Comparison of ENCODE assay signal across 8 mouse cellular contexts in the genomic region with DNA sequence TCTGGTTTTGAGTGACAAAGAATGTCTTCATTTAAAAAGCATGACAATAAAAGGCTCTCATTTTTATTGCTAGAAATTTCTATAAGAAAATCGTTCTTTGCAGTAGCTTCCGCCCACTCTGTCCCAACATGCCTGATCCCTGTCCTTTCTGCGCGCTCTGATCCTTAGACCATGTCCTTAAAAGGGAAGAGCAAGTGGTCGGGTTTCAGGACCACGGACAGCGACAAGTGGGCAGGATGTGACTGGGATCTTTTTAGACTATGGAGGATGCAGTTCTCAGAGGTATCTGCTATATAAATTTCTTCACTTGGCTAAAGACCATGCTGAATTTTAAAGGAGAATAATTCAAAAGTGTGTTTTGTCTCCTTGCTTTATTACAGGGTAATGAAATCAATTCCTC.
A peak's percentile ranks its signal among the peaks of the same experiment; 100 is the strongest.
DNase-seq lines count a peak whose midpoint lies in the region; ATAC-seq lines count a peak whose summit lies in the region.

No protein-coding gene starts in this region.

- H3K9me3 ChIP-seq in hindbrain, embryonic 14.5 days (ENCODE audit: control insufficient read depth, low read length) = no peaks in the 10 kb centered on the region
- no peaks in the 10 kb centered on the region for H3K9me3 ChIP-seq in hindbrain, embryonic 13.5 days
- H3K9me3 ChIP-seq in liver, embryonic 13.5 days (replicated peaks) = no peaks in the 10 kb centered on the region

- ATAC-seq in hindbrain, embryonic 14.5 days (ENCODE audit: low FRiP score) = no peak
- ATAC-seq in hindbrain, embryonic 13.5 days (ENCODE audit: low FRiP score) = no peak
- ATAC-seq in liver, embryonic 13.5 days (ENCODE audit: low read depth) = no peak

- H3K27ac ChIP-seq in hindbrain, embryonic 14.5 days = no peak overlapping the region
- H3K27ac ChIP-seq in hindbrain, embryonic 13.5 days = no peak overlapping the region
- no peak overlapping the region for H3K27ac ChIP-seq in liver, embryonic 13.5 days

- H3K27me3 ChIP-seq in hindbrain, embryonic 14.5 days (ENCODE audit: control insufficient read depth, insufficient read depth, low read length) = no peaks in the 10 kb centered on the region
- no peaks in the 10 kb centered on the region for H3K27me3 ChIP-seq in hindbrain, embryonic 13.5 days
- H3K27me3 ChIP-seq in liver, embryonic 13.5 days = no peaks in the 10 kb centered on the region

- H3K36me3 ChIP-seq in hindbrain, embryonic 14.5 days (replicated peaks; ENCODE audit: control insufficient read depth, insufficient read depth) = no peaks in the 10 kb centered on the region
- H3K36me3 ChIP-seq in hindbrain, embryonic 13.5 days = no peaks in the 10 kb centered on the region
- H3K36me3 ChIP-seq in liver, embryonic 13.5 days = no peaks in the 10 kb centered on the region

- H3K4me1 ChIP-seq in hindbrain, embryonic 14.5 days (replicated peaks; ENCODE audit: control insufficient read depth, insufficient read depth, low read length) = no peaks in the 10 kb centered on the region
- H3K4me1 ChIP-seq in hindbrain, embryonic 13.5 days (replicated peaks) = no peaks in the 10 kb centered on the region; the same call in 1 of the 2 replicates
- H3K4me1 ChIP-seq in liver, embryonic 13.5 days (replicated peaks) = no peaks in the 10 kb centered on the region

- no peak overlapping the region for H3K9ac ChIP-seq in hindbrain, embryonic 14.5 days
- H3K9ac ChIP-seq in hindbrain, embryonic 13.5 days = no peak overlapping the region
- H3K9ac ChIP-seq in liver, embryonic 13.5 days = no peak overlapping the region

- H3K4me3 ChIP-seq in hindbrain, embryonic 14.5 days (replicated peaks; ENCODE audit: low read length) = no peak overlapping the region
- H3K4me3 ChIP-seq in hindbrain, embryonic 13.5 days = no peak overlapping the region
- H3K4me3 ChIP-seq in liver, embryonic 13.5 days (replicated peaks) = no peak overlapping the region

- H3K4me2 ChIP-seq in hindbrain, embryonic 14.5 days (replicated peaks) = no peak overlapping the region
- H3K4me2 ChIP-seq in hindbrain, embryonic 13.5 days = no peak overlapping the region
- no peak overlapping the region for H3K4me2 ChIP-seq in liver, embryonic 13.5 days

- WGBS in hindbrain, embryonic 14.5 days = 21% methylated on average over 7 of the region's 7 CpGs
- WGBS in hindbrain, embryonic 13.5 days = 23% methylated on average over 7 of the region's 7 CpGs
- 14% methylated on average over 7 of the region's 7 CpGs for WGBS in liver, embryonic 13.5 days (ENCODE audit: insufficient replicate concordance)

- peak; percentile 71 for DNase-seq in hindbrain, embryonic 14.5 days (ENCODE audit: low spot score)
- DNase-seq in R1 (ENCODE audit: low read depth, low spot score) (peak; percentile 84), MN1 (ENCODE audit: low spot score) (no peak)
- peak; percentile 52 for DNase-seq in gastrocnemius, postnatal 14 days
- peak; percentile 14 for DNase-seq in liver, embryonic 13.5 days
- peak; percentile 14 for DNase-seq in retina, postnatal 7 days (ENCODE audit: low read depth, low spot score)
- no peak for DNase-seq in layer of hippocampus, adult 11-12 months (ENCODE audit: low spot score)

- intact Hi-C loops in gastrocnemius, postnatal 14 days (cut with DNase I; ENCODE audit: low total_unique reads) = no loop called here

Comparison
In these comparisons a context has a peak if more than half of its experiments do, and no peak if none do; other contexts are left out.
1. DNase-seq: peak in hindbrain, embryonic 14.5 days (single experiment), R1 (single experiment), gastrocnemius, postnatal 14 days (single experiment), liver, embryonic 13.5 days (single experiment) and retina, postnatal 7 days (single experiment); none in MN1 (single experiment) and layer of hippocampus, adult 11-12 months (single experiment).